Mouse (Mus musculus): ENCODE results near the gene Map7d3.

Gene Map7d3

DNA sequence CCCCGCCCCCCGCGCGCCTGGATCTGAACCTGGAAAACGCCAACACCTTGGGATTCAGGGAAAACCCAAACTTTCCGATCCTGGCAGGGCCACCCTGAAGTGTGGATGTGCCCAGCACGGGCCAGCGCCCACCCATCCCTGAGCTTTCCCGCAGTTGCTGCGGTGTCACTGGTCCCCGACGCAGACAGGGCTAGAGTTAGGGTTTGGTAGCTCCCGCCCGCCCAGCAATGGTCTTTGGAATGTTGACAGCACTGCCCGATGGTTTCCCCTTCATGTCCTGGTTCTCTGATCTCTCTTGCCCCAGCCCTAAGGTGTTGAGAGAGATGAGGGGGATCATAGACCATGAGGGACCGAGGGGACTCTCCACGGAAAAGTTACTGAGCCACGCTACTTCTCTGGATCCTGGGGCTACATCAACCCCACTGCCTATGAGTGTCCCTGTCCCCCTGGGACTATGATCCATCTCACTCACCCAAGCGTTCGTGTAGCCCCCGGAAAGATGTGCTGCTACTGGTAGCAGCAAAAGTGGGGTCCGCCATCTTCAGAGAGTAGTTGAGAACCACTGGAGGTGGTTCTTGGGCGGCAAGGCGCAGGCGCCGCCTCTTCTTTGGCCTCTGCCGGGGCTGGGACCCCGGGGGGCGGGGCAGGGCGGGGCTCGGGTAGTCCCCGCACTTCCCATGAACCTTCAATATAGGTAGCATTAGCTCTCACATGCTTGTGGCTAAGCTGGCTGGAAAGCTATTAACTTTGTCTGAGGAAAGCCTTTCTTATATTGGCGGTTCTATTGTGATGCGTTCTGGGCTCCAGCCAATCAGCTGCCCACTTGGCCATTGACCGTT lies at the start of gene Map7d3:
TSS of gene Map7d3 (minus strand) at position 562 of the 839 bp plus-strand sequence.
- no peak for DNase-seq (ENCODE audit: low spot score in 2 of 2)

DNA sequence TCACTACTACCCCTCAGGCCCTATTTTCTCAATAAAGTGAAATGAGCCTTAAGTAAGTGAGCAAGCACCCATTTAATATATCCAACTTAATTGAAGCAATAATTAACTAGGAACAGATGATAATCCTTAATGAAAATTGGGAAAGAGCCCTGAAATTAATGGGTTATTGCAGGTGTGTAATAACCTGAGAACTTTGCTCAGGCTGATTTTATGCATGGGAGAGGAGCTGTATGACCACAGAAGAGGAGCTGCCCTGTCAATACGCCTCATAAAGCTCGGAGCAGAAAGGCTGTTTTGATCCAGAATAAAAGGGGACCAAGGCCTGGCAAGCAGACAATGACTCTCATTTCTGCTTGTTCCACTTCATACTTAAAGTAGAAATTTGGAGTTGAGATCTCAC lies 47.7 kb upstream of the Map7d3 start, which contains the start of gene Adgrg4:
TSS of gene Adgrg4 (plus strand) at position 301 of the 400 bp plus-strand sequence.
- DNase-seq (ENCODE audit: low spot score in 2 of 2) = no peak

DNA sequence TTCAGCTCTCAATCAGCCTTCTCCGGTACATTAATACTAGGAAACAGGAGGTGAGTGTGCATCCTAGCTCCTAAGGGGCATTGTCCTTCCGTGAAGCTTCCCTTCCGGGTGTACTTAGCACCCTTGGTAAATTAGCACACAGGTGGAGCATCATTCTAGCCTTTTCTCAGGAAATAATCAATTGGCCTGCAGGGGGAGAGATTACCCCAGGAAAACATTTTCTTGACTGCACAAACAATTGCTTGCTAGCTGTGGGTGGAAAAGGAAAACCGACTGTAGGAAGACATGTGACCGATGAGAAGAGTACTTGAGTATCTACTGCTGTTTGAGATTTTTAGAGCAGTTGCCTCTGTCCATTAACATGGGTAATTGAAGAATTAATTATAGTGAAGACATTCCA lies 19.1 kb upstream of the Map7d3 start:
- DNase-seq (ENCODE audit: low spot score in 2 of 2) = no peak

DNA sequence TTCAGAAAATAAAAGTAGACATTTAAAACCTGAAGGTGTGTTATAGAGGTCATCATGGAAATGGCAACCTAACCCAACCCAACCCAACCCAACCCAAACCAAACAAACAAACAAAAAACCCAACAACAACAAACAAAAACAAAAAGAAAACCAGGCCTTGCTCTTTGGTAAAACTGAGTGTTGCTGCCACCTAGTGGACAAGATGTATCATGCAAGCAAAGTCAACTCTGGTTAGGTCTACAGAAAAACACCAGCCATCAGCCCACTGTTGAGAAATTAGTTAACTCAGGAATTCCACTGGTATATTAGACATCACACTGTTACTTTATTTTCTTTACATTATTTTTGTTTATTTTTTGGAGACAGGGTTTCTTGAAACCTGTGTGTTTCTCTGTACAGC lies 17.2 kb upstream of the Map7d3 start:
- DNase-seq (ENCODE audit: low spot score in 2 of 2) = peak in 1 of 2 experiments; percentile 3

DNA sequence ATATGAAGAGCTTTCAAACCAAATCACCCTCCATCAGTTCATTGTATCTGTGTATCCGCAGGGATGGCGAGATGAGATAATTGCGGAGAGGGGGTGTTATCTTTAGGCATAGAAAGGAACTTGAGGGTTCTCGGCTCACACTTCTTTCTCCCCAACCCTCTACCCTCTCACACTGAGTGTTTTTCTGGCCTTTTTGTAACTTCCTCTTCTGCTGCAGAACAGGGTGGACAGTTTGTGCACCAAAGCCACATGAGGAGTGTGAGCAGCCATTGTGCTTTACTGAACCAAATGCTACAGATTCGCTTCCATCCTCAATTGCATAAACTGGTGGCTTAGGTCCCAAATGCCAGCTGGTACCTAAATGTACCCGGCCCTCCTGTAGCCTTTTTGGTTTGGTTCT lies 13.7 kb upstream of the Map7d3 start:
- DNase-seq (ENCODE audit: low spot score in 2 of 2) = no peak

DNA sequence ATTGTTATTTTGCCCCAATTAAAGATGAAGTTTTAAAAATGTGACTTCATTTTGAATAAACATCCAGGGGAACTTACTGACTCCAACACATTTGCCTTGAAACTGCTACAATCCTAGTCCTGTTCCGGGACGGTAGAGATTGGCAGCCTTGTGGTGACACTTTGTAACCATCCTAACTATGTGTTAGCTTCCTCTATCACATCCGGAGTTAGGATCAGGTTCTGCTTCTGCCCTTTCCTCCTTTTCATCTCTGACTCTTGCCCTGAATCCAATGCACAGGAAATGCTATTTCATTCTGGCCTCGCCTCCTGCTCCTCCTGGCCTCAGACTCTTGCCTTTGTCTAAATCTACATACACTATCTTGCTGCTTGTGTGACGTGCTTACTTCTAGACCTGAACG lies 5.4 kb upstream of the Map7d3 start:
- DNase-seq (ENCODE audit: low spot score in 2 of 2) = no peak

DNA sequence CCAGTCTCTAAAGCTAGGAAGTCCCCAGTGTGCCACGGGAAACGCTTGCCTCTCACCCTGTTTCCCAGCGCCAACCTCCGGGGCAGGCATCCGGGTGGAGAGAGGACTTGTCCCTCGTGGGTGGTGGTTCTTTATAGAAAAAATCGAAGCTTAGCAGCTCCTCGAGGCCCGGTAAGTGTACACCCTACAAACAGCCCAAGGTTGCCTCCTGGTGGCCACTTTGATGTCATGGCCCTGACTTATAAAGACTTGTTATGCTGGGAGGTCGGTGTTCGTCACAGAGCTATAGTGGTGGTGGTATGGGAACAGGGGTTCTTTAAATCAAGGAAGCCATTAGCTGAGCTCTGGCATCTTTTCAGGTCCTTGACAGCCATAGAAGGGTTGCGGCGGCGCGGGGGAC lies 30.9 kb downstream of the Map7d3 start:
- DNase-seq (ENCODE audit: low spot score in 2 of 2) = peak in 1 of 2 experiments; percentile 37

DNA sequence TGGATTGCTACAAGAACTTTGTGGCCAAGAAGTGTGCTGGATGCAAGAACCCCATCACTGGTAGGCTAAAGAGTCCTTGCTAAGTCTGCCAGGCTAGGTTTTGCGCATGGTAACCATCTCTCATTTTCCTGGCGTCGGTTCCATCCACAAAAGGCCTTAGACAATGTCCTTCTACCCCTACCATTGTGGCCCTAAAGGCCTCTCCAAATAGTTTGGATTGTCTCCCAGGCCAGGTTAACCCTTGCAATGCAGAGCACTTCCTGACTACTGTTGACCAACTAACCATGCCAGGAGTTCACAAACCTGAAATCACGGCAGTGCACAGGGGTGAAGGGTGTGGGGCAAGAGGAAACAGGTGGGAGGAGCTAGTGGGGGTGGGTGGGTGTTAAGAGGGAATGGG lies 31.5 kb downstream of the Map7d3 start:
- no peak for DNase-seq (ENCODE audit: low spot score in 2 of 2)

DNA sequence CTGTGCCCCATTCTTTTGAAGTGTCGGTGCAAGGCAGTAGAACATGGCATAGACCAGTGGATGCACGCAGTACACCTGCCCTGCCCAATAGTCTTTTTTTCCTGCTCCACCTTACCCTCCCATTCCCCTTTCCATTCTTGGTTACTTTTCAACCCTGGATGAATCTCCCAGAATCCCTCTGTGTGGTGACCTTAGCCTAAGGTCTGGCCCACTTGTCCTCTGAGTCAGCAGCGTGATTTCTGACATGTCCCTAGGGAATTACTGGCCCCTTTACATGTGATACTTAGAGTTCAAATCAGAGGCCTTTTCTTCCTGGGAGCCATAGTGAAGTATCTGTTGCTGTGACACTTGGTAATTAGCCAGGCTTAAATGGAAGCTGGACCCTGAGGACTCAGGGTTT lies 34.6 kb downstream of the Map7d3 start:
- DNase-seq (ENCODE audit: low spot score in 2 of 2) = no peak

DNA sequence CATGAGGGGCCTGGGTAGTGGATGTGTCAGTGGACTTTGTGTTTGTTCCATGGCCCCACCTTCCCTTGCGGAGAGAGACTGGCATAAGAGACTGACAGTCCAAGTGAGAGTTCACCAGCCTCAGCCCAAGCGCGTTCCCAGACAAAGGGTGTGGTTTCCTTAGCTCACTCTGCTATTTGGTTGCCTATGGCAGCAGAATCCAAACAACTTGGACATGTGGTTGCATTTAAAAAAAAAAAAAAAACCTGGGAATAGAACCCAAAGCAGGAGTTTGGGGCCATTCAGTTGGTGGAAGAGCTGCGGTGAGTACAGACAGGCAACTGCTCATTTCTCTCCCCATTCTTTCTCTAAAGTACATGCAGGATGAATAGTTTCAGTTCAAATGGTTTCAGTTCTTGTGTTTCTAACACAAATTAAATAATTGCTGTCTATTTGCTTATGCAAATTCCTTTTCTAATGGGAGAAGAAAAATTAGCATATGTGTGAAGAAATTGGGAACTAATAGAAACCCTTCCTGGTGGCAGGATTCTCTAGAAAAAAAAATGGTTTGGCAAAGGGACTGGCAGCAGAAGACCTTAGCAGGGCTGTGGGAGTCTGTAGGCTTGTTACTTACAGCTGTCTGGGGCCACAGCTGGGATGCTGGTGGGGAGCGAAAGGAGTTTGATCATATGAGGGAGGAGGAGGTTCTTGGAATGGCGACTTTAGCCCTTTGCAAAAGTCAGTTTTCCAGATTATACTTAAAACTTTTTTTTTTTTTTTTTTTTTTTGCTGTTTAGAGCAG lies 35.7 kb downstream of the Map7d3 start:
- DNase-seq (ENCODE audit: low spot score in 2 of 2) = no peak

DNA sequence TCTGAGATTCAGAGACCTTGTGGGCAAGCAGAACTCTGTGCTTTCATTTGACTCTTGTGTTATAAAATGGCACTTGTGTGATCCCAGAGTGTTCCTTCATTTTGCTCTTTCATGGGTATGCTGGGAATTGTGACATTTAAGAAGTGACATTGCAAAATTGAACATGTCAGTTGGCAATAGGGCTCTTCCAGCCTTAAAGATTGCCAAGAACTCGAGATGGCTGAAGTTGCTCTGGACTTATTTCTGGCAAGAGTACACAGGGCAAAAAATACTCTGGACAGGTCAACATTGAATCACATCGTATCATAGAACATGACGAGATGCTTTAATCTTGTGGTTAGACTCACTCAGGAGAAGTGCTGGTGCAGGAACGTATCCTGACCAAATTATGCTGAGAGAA lies 48.8 kb downstream of the Map7d3 start:
- no peak for DNase-seq (ENCODE audit: low spot score in 2 of 2)

DNA sequence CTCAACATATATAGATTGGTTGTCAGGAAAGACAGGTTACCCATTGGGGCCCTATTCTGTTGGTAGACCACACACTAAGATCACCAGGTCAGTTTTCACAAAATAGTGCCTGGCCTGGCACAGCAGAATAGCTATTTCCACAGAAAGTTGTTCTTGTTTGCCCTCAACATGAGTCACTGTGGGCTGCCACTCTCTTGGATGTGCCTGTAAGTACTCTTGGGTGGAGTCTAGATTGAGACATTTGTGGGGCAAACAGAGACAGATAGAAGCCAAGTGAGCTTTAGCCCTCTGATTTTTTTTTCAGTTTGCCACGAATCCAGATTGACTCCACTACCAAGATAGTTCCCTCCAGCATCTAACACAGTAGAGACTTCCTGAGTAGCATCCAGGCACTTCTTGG lies 50.4 kb downstream of the Map7d3 start:
- DNase-seq (ENCODE audit: low spot score in 2 of 2) = no peak

DNA sequence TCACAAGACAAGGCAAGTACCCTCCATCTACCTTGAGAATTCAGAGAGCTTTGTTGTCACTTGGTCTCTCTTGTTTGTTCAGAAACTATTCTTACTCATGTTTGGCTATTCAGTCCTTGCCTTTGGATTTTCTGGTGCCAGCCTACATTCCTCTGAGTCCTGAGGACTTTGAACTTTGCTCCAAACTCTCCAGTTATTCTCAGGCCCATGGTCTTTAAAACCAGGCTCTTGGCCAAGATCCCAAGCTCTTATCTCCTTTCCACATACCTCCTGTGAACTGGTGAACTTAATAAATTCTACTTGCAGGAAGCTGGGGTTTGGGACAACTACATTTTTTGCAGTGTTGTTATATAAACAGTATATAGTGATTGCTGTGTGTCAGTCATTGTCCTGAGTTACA lies 52.3 kb downstream of the Map7d3 start:
- no peak for DNase-seq (ENCODE audit: low spot score in 2 of 2)

DNA sequence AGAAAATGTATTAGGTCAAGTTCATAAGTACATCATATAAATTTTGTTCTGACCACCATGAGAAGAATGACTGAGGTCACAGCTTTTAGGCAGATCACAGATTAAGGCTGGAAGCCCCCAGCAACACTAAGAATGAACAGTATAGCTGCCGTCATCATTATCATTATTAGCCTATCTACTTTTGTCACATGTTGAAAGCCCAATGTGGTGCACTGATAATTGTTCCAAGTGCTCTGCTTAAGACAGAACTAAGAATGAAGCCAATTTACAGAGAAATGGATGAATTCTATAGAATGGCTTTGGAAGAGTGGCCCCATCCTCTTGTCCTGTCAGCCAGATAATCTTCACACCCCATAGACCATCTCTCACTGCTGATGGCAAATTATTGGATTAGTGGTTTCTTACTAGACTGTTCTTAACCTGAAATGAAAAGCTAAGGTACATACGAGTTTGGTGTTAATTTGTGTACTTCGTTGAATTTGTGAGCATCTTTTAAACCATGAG lies 61.8 kb downstream of the Map7d3 start:
- no peak for DNase-seq (ENCODE audit: low spot score in 2 of 2)

DNA sequence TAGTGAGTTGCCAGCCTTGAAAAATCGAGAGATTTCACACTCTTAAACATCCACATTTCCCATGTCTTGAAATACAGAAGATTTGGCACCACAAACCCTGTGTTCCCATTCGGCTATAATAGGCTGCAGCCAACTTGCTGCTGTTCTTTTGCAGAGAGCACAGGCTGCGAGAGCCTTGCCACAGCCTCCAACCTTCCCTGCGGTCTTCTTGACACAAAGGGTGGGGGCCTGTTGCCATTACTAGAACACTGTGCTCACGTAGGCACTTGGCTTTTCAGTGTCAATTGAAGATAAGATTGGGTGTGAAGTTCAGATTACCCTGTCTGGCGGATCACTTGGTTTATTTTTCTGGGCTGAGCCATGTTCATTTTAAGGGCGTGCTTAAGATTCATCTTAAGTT lies 65.8 kb downstream of the Map7d3 start:
- no peak for DNase-seq (ENCODE audit: low spot score in 2 of 2)

DNA sequence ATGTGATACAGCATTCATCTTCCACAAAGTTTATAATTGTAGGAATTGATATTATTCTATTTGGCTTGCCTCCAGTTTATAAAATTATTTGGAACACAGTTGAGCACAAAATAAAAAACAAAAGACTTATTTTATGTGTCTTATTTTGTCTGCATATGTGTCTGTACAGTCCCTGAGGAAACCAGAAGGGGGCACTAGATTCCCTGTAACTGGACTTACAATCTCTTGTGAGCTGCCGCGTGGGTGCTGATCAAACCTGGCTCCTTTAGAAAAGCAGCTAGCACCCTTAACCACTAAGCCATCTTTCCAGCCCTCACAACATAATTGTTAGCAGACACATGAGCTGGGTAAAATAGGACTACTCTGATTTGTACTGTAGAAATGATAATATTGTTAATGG lies 66.5 kb downstream of the Map7d3 start:
- peak in 1 of 2 experiments; percentile 21 for DNase-seq (ENCODE audit: low spot score in 2 of 2)

DNA sequence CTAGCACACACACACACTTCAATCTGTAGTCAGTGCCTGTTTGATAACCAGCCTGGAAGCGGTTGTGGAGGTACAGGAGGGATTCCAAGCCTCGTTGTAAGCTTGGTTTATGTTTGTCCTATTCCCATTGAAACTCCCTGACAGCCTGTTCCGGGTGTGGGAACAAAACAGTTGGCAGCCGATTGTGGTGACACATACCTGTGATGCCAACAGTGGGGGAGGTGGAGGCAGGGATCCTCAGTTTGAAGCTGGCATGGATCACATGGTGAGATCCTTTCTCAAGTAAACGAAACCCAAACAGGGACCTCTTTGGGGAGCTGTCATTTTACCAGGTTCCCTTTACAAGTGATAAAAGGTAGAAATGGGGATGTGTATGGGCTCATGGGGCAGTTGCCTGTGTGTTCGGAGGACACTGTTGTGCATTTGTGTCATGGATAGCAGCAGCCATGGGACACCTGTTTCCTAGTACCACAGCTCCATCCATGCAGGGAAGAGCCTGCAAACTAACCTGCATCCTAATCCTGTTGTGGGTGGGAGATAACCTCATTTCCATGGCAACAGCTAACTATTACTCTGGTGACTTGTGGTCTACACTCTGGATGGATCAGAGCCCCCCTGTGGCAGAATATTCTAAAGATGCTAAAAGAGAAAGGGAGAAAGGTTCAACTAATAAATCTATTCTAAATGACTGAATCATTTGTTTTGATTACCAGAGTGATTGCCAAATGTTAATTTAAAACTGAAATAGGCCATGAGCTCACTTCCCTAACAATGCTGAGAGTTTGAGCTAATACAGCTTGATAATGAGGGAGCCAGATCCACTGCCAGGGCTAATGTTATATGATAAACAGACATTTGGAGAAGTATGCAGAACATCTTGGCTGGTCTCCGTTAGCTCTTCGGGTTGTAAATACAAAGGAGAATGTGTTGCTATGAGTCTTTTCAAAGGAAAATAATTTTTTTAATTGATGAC lies 68.5 kb downstream of the Map7d3 start:
- DNase-seq (ENCODE audit: low spot score in 2 of 2) = peak in 1 of 2 experiments; percentile 38

DNA sequence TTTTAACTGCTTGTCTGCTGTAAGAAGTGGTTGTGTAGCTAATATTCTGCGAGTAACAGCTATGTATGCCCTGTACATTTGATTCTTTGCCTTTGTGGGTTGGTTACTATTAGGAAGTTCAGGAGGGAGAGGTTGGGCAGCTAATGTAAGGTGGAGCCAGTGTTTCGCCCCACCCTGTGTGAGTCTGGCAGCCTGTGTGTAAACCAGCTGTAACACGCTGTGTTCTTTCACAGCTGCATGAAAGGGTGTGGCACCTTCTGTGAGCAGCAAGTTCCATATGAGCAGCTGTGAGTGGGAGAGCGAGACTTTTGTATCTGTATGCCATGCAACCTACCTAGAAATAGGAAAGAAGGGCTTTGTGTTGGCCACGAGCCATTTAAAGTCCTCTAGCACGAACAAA lies 70.0 kb downstream of the Map7d3 start:
- no peak for DNase-seq (ENCODE audit: low spot score in 2 of 2)

DNA sequence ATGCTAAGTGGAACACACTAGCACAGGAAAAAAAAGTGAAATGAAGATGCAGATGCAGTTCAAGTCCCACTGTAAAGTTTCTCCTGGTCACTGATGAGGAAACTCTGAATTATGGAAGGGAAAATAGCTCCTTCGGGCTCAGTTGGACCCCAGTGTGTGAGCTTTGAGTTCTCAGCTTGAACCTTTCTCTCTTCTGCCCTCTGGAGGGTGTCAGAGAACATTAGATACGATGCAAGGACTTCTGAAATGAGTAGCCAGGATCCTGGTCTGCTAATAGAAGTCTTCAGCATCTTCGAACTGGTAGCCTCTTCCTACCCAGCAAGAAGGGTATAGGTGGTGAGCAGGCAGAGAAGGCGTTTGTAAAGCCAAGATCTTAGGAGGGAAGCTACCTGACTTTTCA lies 70.6 kb downstream of the Map7d3 start:
- no peak for DNase-seq (ENCODE audit: low spot score in 2 of 2)
